Mouse (Mus musculus): ENCODE measurements at regions not wholly inside any gene's neighbourhood (a gene's known extent, or its start where the extent isn't known, plus 50 kb on each side); places are given as distances from the start of the nearest gene placed in this dataset.

- no peak for TF ChIP-seq CTCF (IDR thresholded peaks at IDR 0.05; ENCODE audit: insufficient read depth, low read length)
- TF ChIP-seq POLR2A (IDR thresholded peaks at IDR 0.05; ENCODE audit: borderline replicate concordance, extremely low read depth, low read depth, low read length): no peak
These were observed 1478.0 kb upstream of the 1700008P02Rik start for GRCm38 (mm10) chr3:8098291-8098690.
